Mouse (Mus musculus) myocyte (in vitro differentiated cells): ENCODE data around the gene Zfp747.

Source experiments
- E2F4 ChIP-seq: IDR thresholded peaks from one replicate; pipeline ENCODE4 v1.6.1; 2011; ENCODE audit warnings: mild to moderate bottlenecking, control low read depth, moderate library complexity; ENCODE audit not compliant: insufficient read depth
- MAX ChIP-seq: IDR thresholded peaks from one replicate; pipeline ENCODE4 v1.6.1; 2011; ENCODE audit warnings: low read depth, mild to moderate bottlenecking, control low read depth
- MYOD1 ChIP-seq, 3 experiments: IDR thresholded peaks; one replicate each; pipeline ENCODE4 v1.6.1; 2011; ENCODE audit warnings: control low read depth in 2 of 3, low read depth in 2 of 3, mild to moderate bottlenecking in 2 of 3, moderate library complexity in 1 of 3; ENCODE audit not compliant: insufficient read length in 2 of 3, control insufficient read depth in 1 of 3
- POLR2A ChIP-seq: IDR thresholded peaks from one replicate; pipeline ENCODE4 v1.6.1; 2011; ENCODE audit warnings: low read depth, mild to moderate bottlenecking, control low read depth, moderate library complexity; ENCODE audit not compliant: insufficient read length
- SRF ChIP-seq: IDR thresholded peaks from one replicate; pipeline ENCODE4 v1.6.1; 2011; ENCODE audit warnings: low read depth; ENCODE audit not compliant: control insufficient read depth, insufficient read length
- TCF12 ChIP-seq: IDR thresholded peaks from one replicate; pipeline ENCODE4 v1.6.1; 2011; ENCODE audit warnings: mild to moderate bottlenecking, control low read depth; ENCODE audit not compliant: poor library complexity, insufficient read depth, severe bottlenecking

DNA sequence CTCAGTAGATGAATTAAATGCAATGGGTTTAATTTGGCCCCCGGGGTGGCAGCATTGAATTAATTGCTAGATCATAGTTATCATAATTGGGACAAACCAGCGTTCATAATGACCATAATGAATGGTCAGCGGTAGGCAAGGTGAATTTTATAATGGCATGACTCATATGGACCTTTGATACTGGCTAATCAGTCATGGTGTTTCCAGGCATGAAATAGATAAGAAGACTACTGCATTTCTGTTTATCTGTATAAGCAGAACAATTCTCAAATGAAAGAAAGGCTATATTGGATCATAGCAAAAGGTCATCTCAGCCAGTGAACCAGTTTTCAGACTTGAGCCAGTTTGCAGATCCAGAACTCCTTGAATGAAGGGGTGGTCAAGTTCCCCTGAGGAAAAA lies 24.5 kb upstream of the Zfp747 start:
- TF ChIP-seq POLR2A: no peak
- TF ChIP-seq SRF: no peak
- TF ChIP-seq TCF12: no peak
- no peak for TF ChIP-seq MAX
- no peak for TF ChIP-seq MYOD1 (IDR thresholded peaks at IDR 0.05; ENCODE audit: control insufficient read depth in 1 of 3, insufficient read length in 2 of 3, low read depth in 2 of 3)
- TF ChIP-seq E2F4: no peak
